Comparison of ENCODE assay signal across 12 mouse cellular contexts in genomic region chr15:56766356-56766755, GRCm38 (mm10).
A peak's percentile ranks its signal among the peaks of the same experiment; 100 is the strongest.
DNase-seq lines count a peak whose midpoint lies in the region.
"Had no signal": no experiment of that assay in that cellular context is flagged by ENCODE, and none has a peak within 500 bp of the region (broad histone marks: within the 10 kb centered on the region; RNA-seq: fewer than 3 reads in every experiment).

No protein-coding gene starts in this region.

- H3K4me1 ChIP-seq in heart, embryonic 10.5 days: peaks cover 16% of the 10 kb centered on the region

- H3K9me3 ChIP-seq in heart, embryonic 10.5 days: no peaks in the 10 kb centered on the region
- H3K9me3 ChIP-seq: lung, embryonic 15.5 days; stomach, embryonic 15.5 days had no signal

- DNase-seq in heart, adult 11 months: peak; percentile 88
- DNase-seq in heart, embryonic 10.5 days (ENCODE audit: low spot score): no peak
- peak; percentile 4 for DNase-seq in ovary, postnatal 36 days (ENCODE audit: low spot score)
- DNase-seq in ovary, postnatal 10 days (ENCODE audit: low spot score): no peak
- DNase-seq in gastrocnemius, postnatal 25 days: peak; percentile 47
- DNase-seq in testis, postnatal 14 days (ENCODE audit: low spot score): peak; percentile 10
- DNase-seq in thymus, postnatal 14 days: no peak
- no peak for DNase-seq in layer of hippocampus, adult 11-12 months (ENCODE audit: low spot score)
- DNase-seq: adrenal gland, postnatal 36 days; midbrain, embryonic 14.5 days had no signal

- H3K27ac ChIP-seq in heart, embryonic 10.5 days: no peak overlapping the region
- H3K27ac ChIP-seq: lung, embryonic 15.5 days; stomach, embryonic 15.5 days had no signal

- no peaks in the 10 kb centered on the region for H3K36me3 ChIP-seq in heart, embryonic 10.5 days
- H3K36me3 ChIP-seq: lung, embryonic 15.5 days; stomach, embryonic 15.5 days had no signal

- no peaks in the 10 kb centered on the region for H3K27me3 ChIP-seq in heart, embryonic 10.5 days (ENCODE audit: insufficient read depth, poor library complexity, severe bottlenecking)
- H3K27me3 ChIP-seq: lung, embryonic 15.5 days; stomach, embryonic 15.5 days had no signal

- WGBS in heart, embryonic 10.5 days: 43% methylated on average over 6 of the region's 6 CpGs

- H3K4me3 ChIP-seq in heart, embryonic 10.5 days: no peak overlapping the region
- H3K4me3 ChIP-seq: lung, embryonic 15.5 days; stomach, embryonic 15.5 days had no signal

Comparison
In these comparisons a context has a peak if more than half of its experiments do, and no peak if none do; other contexts are left out.
1. DNase-seq: peak in heart, adult 11 months (single experiment), ovary, postnatal 36 days (single experiment), gastrocnemius, postnatal 25 days (single experiment) and testis, postnatal 14 days (single experiment); none in heart, embryonic 10.5 days (single experiment), ovary, postnatal 10 days (single experiment), thymus, postnatal 14 days (single experiment) and layer of hippocampus, adult 11-12 months (single experiment).